Mouse (Mus musculus) layer of hippocampus, adult 9-11 months (tissue): ENCODE results near the gene Tmem69.

Experiments
- DNase-seq: peaks from one replicate; pipeline ENCODE4 v3.0.0; 2022

Gene Tmem69

DNA sequence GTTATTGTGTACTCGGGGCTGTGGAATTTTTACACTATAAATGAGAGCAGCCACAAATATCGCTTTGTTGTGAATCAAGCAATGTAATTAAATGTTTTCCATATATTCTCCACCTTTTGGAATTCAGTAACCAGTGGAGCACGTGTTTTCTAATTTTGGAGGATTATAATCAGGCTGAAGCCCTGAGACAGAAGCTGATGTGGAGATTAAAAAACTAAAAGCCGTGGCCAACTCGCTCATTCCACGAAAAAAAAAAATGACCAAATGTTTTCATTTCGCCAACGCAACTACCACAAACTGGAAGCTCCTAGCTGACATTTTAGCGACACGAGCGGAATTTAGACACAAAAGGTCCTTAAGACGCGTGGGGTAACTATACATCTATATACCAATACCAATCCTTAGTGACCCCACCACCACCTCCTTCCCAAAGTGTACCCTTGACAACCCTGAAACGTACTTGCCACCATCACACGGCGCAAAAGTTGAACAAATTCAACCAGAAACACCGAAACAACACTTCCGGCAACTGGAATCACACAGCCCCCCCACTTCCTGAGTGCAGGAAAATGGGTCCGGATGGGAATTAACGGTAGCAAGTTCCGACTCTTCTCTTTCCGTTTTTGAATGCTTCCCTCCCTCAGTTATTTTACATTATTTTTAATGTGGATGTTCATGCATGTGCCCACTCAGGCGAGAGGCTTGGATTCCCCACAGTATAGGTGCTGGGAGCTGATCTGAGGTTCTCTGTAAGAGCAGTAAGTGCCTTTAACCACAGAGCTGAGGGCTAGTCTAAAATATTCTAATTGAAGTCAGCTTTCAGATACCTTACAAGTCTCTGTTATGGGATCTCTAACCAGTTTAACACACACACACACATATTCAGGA, at the start of gene Tmem69:
Gene Tmem69 (minus strand): TSS at position 524 of the 888 bp plus-strand sequence.
- peak; percentile 77 for DNase-seq

DNA sequence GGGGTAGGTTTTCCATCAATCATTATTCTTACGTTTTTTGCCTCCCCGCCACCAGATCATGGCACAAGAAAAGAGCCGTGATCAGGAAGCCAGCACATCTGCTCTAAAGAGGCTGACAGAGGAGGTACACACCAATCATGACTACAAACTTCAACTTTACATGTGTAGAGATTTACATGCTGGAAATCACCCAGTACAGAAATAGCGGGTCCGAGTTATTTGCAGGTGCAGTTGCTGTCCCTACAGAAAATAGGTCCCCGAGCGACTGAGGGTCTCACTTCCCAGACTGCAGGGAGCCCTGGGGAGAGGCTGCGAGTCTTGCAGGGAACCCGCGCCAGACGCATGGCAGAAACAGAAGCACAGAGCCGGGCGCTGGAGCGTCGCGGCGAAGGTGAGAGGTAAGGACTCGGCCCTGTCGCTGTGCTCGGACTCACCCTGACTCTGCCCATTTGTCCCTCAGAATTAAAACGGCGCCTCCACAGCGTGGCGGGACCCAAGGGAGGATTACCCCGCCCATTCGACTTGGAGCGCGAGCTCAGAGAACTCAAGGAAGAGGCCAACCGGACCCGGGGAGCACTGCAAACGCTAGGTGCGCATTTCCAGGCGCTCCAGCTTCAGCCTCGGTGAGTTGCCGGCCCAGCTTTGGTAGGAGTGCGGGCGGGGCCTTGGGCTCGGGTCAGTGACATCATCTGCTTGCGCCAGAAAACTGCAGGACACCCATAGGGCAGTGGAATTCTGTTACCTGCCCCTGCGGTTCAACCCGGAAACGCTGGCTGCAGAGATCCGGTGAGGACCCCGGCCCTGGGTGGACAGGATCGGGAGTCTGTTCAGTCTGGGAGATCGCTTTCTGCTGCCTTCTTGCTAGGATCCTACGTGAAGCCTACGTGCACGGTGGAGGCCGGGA, 41.5 kb upstream of the Tmem69 start:
- peak; percentile 89 for DNase-seq

DNA sequence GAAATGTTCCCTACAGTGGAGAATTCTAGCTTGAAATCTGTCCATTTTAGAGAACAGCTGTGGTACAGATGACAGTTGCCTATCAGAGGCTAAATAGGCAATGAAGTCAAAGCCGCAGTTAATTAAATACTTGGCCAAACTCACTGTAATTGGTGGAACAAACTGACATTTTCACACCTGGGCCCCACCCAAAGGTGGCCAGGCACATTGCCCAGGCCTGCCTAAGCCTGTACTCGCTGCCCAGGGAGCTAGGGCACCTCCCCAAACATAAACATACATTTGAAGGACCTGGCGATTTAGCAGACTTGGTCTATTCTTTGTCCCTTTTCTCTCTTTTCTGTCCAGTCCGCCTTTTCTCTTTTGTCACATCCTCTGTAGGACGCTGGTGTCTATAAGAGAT, 40.6 kb upstream of the Tmem69 start, which contains the start of gene Ccdc17:
Gene Ccdc17 (plus strand): TSS at position 276 of the 400 bp plus-strand sequence.
- DNase-seq: no peak

DNA sequence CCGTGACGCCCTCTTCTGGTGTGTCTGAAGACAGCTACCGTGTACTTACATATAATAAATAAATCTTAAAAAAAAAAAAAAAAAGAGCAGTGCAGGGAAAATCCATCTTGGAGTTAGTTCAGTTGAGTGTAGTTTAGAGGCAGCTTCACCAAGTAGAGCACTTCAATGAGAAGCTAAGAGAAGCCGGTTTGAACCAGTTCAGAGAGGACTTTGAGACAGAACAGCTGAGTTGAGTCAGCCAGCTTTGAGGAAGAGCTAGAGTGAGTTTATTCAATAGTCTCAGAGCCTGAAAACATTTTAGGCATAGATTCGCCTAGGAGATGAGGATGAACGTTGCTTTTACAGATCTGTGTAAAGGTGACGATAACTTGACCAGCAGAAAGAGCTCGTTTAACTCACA, 40.1 kb upstream of the Tmem69 start:
- DNase-seq: no peak

DNA sequence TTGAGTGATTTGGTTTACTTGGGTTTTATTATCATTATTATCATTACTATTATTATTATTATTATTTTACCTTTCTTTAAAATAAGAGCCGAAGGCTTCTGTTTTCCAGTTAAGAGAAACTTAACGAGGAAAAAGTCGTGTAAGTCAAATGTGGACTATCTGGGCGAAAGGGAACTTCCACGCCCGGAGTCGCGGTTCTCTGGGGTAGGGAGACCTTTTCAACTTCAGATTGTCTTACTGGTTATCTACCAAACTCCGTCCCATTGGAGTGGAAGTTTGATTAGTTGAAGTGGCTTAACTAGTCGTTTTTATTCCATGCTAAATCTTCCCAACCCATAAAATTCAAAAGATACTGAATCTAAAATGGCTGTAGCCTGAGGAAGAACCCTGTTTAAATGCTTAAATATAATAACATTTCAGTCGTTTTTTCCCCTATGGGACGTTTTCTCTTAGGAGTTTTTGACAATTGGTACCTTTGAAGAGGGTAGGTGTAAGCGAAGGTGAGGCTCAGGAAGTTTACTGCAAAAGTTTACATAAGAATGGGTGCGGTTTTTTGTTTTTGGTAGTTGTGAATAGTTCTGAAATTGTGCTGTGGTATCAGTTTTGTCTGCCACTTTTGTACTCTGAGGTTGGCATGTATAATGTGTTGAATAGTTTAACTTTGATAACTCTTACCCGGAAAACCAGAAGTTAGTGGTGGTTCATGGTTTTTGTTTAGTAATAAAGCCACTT, 2.6 kb upstream of the Tmem69 start:
- DNase-seq: no peak

DNA sequence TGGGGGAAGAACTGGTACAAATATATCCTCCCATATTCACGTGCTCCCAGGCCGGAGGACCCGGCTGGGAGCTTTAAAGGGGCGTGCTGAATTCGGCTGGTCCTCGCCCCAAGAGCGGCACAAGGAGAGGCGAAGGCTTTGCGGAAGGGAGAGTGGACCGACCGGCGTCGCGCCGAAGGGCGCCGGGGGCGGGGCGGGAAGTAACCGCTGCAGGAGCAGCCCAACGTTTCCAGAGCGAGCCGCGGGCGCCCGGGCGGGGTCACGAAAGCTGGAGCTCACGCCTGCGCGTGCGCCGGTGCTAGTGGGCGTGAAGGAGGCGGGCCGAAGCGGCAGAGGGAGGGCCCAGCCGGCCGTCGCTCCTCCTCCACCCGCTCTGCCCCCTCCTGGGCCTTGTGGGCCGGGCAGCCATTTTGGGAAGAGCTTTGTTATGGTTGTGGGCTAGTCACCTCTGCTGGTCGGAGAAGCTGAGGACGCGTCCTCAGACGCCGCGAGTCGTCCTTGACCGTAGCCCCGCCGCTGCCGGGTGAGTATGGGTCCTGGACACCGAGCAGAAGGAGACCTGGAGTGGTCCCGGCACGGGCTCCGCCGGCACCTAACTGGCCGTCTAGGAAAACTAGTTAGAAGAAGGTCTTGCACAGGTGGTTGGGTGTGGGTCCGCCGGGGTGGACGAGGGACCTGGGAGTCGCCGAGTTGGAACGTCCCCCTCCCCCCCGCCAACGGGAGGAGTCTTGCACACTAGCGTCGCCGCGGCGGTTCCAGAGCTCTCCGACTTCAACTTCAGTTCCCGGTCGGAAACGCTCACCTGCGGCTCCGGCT, 1.8 kb upstream of the Tmem69 start, which contains the start of gene Gpbp1l1:
Gene Gpbp1l1 (plus strand): TSS at position 353 of the 816 bp plus-strand sequence.
- peak; percentile 97 for DNase-seq

DNA sequence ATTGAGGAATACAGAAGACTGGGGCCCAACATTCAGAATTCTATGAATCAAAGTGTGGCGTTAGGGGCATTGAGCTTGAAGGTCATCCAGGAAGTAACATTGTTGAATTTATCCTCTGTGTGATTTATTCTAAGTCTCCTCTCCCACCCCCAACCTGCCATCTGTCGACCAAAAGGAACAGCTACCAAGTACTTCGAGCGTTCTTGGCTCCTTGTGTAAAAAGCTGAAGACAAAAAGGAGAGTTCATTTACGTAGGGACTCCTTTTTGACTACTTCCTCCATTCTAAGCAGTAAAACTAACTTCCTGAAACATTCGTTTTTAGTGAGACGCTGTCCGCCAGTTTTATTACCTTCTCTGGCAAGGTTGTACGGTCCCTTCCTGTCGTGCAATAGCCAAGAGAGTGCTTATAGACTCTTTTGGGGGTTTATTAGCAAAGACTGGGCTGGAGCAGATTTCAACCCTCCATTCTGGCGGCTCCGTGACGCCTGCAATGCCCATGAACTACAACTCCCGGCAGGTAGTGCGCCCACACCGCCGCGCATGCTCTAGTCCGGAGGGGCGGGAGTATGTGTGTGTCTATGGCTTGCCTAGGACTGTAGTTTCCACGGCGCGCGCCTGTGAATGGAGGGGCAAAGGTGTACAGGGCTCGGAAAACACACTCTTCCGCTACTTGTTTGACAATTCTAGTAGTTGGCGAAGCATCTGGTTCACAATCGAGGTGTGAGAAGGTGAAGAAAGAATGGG, 997 bp upstream of the Tmem69 start:
- peak; percentile 97 for DNase-seq

DNA sequence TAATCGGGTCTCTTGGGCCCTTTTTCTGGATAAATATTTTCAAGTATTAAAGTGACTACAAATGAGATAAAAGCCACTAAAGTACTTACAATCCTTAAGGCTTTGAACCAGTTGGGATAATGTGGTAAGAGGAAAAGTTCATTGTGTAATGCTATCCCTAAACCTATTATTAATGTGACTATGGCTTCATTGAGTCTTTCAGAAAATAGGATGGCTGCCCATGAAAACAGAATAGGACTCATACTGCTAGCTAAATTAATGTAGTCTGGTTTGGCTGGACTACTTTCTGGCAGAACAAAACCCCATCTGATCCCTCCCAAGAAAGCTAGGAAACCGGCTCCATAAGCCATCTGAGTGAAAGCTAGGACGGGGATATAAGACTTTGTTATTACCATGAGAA, 2.7 kb downstream of the Tmem69 start:
- no peak for DNase-seq

DNA sequence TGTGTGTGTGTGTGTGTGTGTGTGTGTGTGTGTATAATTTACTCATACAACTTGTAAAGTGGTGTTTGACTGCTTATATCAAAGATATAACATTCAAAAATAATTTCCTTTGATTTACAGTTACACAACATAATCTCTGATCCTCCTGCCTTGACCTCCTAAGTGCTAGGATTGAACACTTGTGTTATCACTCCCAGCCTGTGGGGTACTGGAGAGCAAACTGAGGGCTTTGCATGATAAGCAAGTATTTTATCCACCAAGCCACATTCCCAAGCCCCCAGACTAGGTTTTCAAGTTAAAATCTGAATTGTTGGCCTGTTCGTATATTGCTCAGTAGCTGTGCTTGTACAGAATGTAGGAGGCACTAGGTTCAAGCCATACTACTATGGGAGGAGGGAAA, 5.3 kb downstream of the Tmem69 start:
- DNase-seq: no peak

DNA sequence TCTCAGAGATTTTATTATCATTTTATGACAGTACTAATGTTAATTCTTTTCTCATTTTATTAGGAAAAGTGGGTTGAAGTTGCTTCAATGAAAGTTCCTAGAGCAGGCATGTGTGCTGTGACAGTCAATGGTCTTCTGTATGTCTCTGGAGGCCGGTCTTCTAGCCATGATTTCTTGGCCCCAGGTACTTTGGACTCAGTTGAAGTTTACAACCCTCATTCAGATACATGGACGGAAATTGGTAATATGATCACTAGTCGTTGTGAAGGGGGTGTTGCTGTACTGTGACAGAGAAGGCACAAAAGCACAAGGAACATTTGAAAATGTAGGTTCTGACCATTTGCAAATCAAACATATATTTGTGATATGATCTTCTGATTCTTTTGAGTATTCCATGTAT, 18.0 kb downstream of the Tmem69 start:
- no peak for DNase-seq

DNA sequence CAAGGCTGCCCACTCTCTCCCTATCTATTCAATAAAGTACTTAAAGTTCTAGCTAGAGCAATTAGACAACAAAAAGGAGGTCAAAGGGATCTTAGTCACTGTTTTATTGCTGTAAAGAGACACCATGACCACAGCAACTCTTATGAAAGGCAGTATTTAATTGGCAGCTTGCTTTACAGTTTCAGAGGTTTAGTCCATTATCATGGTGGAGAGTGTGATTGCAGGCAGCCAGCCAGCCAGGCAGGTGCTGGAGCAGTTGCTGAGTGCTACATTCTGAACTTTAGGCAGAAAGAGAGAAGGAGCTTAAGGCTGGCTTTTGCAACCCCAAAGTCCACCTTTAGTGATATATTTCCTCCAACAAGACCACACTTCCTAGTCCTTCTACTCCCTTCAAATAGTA, 19.4 kb downstream of the Tmem69 start:
- no peak for DNase-seq

DNA sequence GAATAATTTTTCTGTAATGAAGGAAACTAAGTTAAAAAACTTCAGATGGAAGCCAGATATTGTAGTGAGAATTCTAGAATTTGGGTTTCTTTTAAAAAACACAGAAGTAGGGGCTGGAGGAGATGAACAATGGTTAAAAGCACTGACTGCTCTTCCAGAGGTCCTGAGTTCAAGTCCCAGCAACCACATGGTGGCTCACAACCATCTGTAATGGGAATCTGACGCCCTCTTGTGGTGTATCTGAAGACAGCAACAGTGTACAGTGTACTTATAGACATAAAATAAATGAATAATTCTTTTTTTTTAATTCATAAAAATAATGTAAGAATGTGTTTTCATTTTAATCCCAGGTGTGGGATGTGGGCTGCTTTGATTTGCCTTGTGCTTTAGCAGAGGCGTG, 24.6 kb downstream of the Tmem69 start:
- DNase-seq: no peak

DNA sequence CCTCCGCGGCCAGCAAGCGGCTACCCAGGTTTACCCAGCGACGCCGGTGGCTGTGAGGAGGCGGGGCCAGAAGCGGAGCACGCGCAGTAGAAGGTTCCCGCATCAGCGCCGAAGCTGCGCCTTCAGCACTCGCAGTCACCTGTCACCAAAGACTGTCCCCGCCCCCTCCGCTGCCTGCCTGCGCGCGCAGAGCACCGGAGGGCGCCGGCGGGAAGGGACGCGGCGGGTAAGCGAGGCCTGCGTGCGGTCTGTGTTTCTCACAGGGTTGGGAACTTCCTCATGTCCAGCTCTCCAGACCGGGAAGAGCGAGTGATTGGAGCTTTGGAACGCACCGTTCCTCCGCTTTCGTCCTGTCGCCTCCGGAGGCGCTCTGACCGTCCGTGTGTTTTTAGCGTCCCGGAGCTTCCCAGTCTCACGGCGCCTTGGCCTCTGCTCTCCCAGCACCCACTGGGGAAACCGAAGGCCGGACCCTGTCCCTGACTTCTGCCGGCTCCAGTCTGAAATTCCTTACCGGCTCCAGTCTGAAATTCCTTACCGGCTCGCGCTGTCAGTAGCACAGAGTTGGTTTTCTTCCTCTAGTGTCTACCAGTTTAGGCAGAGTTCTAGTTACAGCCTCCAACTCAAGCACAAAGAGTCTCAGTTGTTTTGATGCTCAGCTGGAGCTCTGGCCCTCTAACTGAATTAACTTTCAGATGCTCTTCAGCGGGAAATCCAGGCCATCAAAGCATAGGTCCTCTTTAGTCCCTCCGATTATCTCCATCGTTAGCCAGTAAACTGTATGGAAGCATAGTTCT, 48.1 kb downstream of the Tmem69 start, which contains the start of gene Ipp:
Gene Ipp (plus strand): TSS at position 125 of the 794 bp plus-strand sequence.
- DNase-seq: peak; percentile 95

DNA sequence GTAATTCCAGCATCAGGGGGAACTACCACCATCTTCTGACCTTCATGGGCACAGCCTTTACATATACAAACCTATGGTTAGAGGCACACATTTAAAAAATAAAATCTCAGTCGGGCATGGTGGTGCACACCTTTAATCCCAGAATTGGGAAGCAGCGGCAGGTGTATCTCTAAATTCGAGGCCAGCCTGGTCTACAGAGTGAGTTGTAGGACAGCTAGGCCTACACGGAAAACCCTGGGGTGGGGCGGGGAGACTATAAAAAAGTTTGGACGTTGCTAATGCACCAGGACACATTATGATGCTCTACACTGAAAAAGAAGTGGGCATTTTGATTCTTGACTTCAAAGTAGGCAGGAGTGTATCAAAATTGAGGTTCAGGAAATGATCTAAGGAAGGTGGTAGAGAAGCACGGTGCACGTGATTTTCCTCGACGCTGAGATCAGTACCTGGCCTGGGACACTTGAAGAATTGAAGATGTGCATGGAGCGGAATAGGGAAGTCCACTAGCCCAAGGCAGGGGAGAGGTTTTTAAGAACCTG, 48.8 kb downstream of the Tmem69 start:
- DNase-seq: no peak
